Mouse (Mus musculus): Measurements from ENCODE around the gene Lonrf2. TPM values are rescaled to one million over a fixed set of nuclear protein-coding genes. Genes with fewer than 3 reads are reported as not detected.

Gene Lonrf2
- polyA plus RNA-seq, 1 experiment from 2014 or later, result 18.4 TPM

- H3K27me3 ChIP-seq (replicated peaks; ENCODE audit: control insufficient read depth, insufficient read depth, low read length), result no peaks in the 10 kb centered on the region
- H3K36me3 ChIP-seq (ENCODE audit: control insufficient read depth, insufficient read depth, low read length), result peaks cover 7% of the 10 kb centered on the region
- no peak overlapping the region; the same call in 1 of the 2 replicates for H3K27ac ChIP-seq (ENCODE audit: low read depth, low read length)
- no peak overlapping the region for H3K4me3 ChIP-seq (ENCODE audit: low read length)
- H3K4me1 ChIP-seq (ENCODE audit: control insufficient read depth, insufficient read depth, low read depth, low read length), result no peaks in the 10 kb centered on the region
- 41% methylated on average over 7 of the region's 7 CpGs for WGBS
- H3K9ac ChIP-seq (ENCODE audit: low read depth, low read length), result no peak overlapping the region
- peak; percentile 40; the same call in 1 of the 2 replicates for ATAC-seq
- H3K4me2 ChIP-seq (ENCODE audit: low read length), result no peak overlapping the region
- H3K9me3 ChIP-seq (ENCODE audit: control insufficient read depth, low read length), result no peaks in the 10 kb centered on the region
Observed at GRCm38 (mm10) chr1:38789988-38790602, 46.4 kb downstream of the Lonrf2 start.

- H3K9me3 ChIP-seq (ENCODE audit: control insufficient read depth, low read length), result no peaks in the 10 kb centered on the region
- H3K27ac ChIP-seq (ENCODE audit: low read depth, low read length), result no peak overlapping the region
- H3K4me1 ChIP-seq (ENCODE audit: control insufficient read depth, insufficient read depth, low read depth, low read length), result no peaks in the 10 kb centered on the region
- no peaks in the 10 kb centered on the region for H3K27me3 ChIP-seq (replicated peaks; ENCODE audit: control insufficient read depth, insufficient read depth, low read length)
- ATAC-seq, result no peak
- H3K36me3 ChIP-seq (ENCODE audit: control insufficient read depth, insufficient read depth, low read length), result peaks cover 6% of the 10 kb centered on the region
- 75% methylated on average over 3 of the region's 3 CpGs for WGBS
- no peak overlapping the region for H3K4me2 ChIP-seq (ENCODE audit: low read length)
- no peak overlapping the region for H3K4me3 ChIP-seq (ENCODE audit: low read length)
- H3K9ac ChIP-seq (ENCODE audit: low read depth, low read length), result no peak overlapping the region
Observed at GRCm38 (mm10) chr1:38788904-38789303, 47.6 kb downstream of the Lonrf2 start.

GRCm38 (mm10) chr1:38787443-38787842 lies 49.1 kb downstream of the Lonrf2 start:
- ATAC-seq, result peak; percentile 62
- H3K4me3 ChIP-seq (ENCODE audit: low read length), result no peak overlapping the region
- 11% methylated on average over 5 of the region's 5 CpGs for WGBS

GRCm38 (mm10) chr1:38786358-38786757 lies 50.2 kb downstream of the Lonrf2 start:
- H3K4me3 ChIP-seq (ENCODE audit: low read length), result no peak overlapping the region
- ATAC-seq, result no peak
- H3K9ac ChIP-seq (ENCODE audit: low read depth, low read length), result no peak overlapping the region
- H3K36me3 ChIP-seq (ENCODE audit: control insufficient read depth, insufficient read depth, low read length), result peaks cover 3% of the 10 kb centered on the region; the same call in 1 of the 2 replicates
- H3K4me2 ChIP-seq (ENCODE audit: low read length), result no peak overlapping the region
- 60% methylated on average over 7 of the region's 7 CpGs for WGBS
- H3K4me1 ChIP-seq (ENCODE audit: control insufficient read depth, insufficient read depth, low read depth, low read length), result no peaks in the 10 kb centered on the region
- H3K27me3 ChIP-seq (replicated peaks; ENCODE audit: control insufficient read depth, insufficient read depth, low read length), result no peaks in the 10 kb centered on the region
- H3K27ac ChIP-seq (ENCODE audit: low read depth, low read length), result no peak overlapping the region
- H3K9me3 ChIP-seq (ENCODE audit: control insufficient read depth, low read length), result no peaks in the 10 kb centered on the region

More at GRCm38 (mm10) chr1:38787443-38787842, 49.1 kb downstream of the Lonrf2 start:
- Histone ChIP-seq H3K9me3 (ENCODE audit: control insufficient read depth, low read length) (no peaks in the 10 kb centered on the region), H3K4me1 (ENCODE audit: control insufficient read depth, insufficient read depth, low read depth, low read length) (no peaks in the 10 kb centered on the region), H3K27ac (ENCODE audit: low read depth, low read length) (no peak overlapping the region), H3K27me3 (replicated peaks; ENCODE audit: control insufficient read depth, insufficient read depth, low read length) (no peaks in the 10 kb centered on the region), H3K36me3 (ENCODE audit: control insufficient read depth, insufficient read depth, low read length) (peaks cover 4% of the 10 kb centered on the region; the same call in 1 of the 2 replicates), H3K4me2 (ENCODE audit: low read length) (no peak overlapping the region), H3K9ac (ENCODE audit: low read depth, low read length) (no peak overlapping the region)

- Histone ChIP-seq H3K4me2 (ENCODE audit: low read length) (no peak overlapping the region), H3K27ac (ENCODE audit: low read depth, low read length) (no peak overlapping the region), H3K4me3 (ENCODE audit: low read length) (no peak overlapping the region), H3K9ac (ENCODE audit: low read depth, low read length) (no peak overlapping the region), H3K9me3 (ENCODE audit: control insufficient read depth, low read length) (no peaks in the 10 kb centered on the region; the same call in 1 of the 2 replicates), H3K36me3 (ENCODE audit: control insufficient read depth, insufficient read depth, low read length) (no peaks in the 10 kb centered on the region), H3K4me1 (ENCODE audit: control insufficient read depth, insufficient read depth, low read depth, low read length) (no peaks in the 10 kb centered on the region), H3K27me3 (replicated peaks; ENCODE audit: control insufficient read depth, insufficient read depth, low read length) (no peaks in the 10 kb centered on the region)
- ATAC-seq, result no peak
- WGBS, result 97% methylated on average over 1 of the region's 1 CpGs
Observed at GRCm38 (mm10) chr1:38778271-38778670, 58.2 kb downstream of the Lonrf2 start.

- no peaks in the 10 kb centered on the region for H3K36me3 ChIP-seq (ENCODE audit: control insufficient read depth, insufficient read depth, low read length)
- no peaks in the 10 kb centered on the region; the same call in 1 of the 2 replicates for H3K9me3 ChIP-seq (ENCODE audit: control insufficient read depth, low read length)
- no peak overlapping the region for H3K27ac ChIP-seq (ENCODE audit: low read depth, low read length)
- no peak overlapping the region for H3K4me2 ChIP-seq (ENCODE audit: low read length)
- ATAC-seq, result no peak
- no peaks in the 10 kb centered on the region for H3K4me1 ChIP-seq (ENCODE audit: control insufficient read depth, insufficient read depth, low read depth, low read length)
- H3K9ac ChIP-seq (ENCODE audit: low read depth, low read length), result no peak overlapping the region
- whole genome bisulfite sequencing, result 80% methylated on average over 7 of the region's 7 CpGs
- no peaks in the 10 kb centered on the region for H3K27me3 ChIP-seq (replicated peaks; ENCODE audit: control insufficient read depth, insufficient read depth, low read length)
- H3K4me3 ChIP-seq (ENCODE audit: low read length), result no peak overlapping the region
Observed at GRCm38 (mm10) chr1:38777500-38777899, 59.0 kb downstream of the Lonrf2 start.

- Histone ChIP-seq H3K36me3 (ENCODE audit: control insufficient read depth, insufficient read depth, low read length) (no peaks in the 10 kb centered on the region), H3K4me1 (ENCODE audit: control insufficient read depth, insufficient read depth, low read depth, low read length) (no peaks in the 10 kb centered on the region), H3K9me3 (ENCODE audit: control insufficient read depth, low read length) (no peaks in the 10 kb centered on the region; the same call in 1 of the 2 replicates), H3K4me3 (ENCODE audit: low read length) (no peak overlapping the region), H3K27me3 (replicated peaks; ENCODE audit: control insufficient read depth, insufficient read depth, low read length) (no peaks in the 10 kb centered on the region), H3K9ac (ENCODE audit: low read depth, low read length) (no peak overlapping the region), H3K27ac (ENCODE audit: low read depth, low read length) (no peak overlapping the region), H3K4me2 (ENCODE audit: low read length) (no peak overlapping the region)
- WGBS, result 89% methylated on average over 5 of the region's 5 CpGs
- no peak for ATAC-seq
Observed at GRCm38 (mm10) chr1:38775713-38776112, 60.8 kb downstream of the Lonrf2 start.

- Histone ChIP-seq H3K9ac (ENCODE audit: low read depth, low read length) (no peak overlapping the region), H3K27ac (ENCODE audit: low read depth, low read length) (no peak overlapping the region), H3K27me3 (replicated peaks; ENCODE audit: control insufficient read depth, insufficient read depth, low read length) (no peaks in the 10 kb centered on the region), H3K36me3 (ENCODE audit: control insufficient read depth, insufficient read depth, low read length) (no peaks in the 10 kb centered on the region), H3K4me1 (ENCODE audit: control insufficient read depth, insufficient read depth, low read depth, low read length) (peaks cover 5% of the 10 kb centered on the region), H3K4me2 (ENCODE audit: low read length) (no peak overlapping the region), H3K9me3 (ENCODE audit: control insufficient read depth, low read length) (no peaks in the 10 kb centered on the region; the same call in 1 of the 2 replicates), H3K4me3 (ENCODE audit: low read length) (no peak overlapping the region)
- no peak for ATAC-seq
- 83% methylated on average over 3 of the region's 3 CpGs for WGBS
Observed at GRCm38 (mm10) chr1:38770676-38771075, 65.8 kb downstream of the Lonrf2 start.

GRCm38 (mm10) chr1:38769920-38770319 lies 66.6 kb downstream of the Lonrf2 start:
- no peaks in the 10 kb centered on the region for H3K36me3 ChIP-seq (ENCODE audit: control insufficient read depth, insufficient read depth, low read length)
- no peak overlapping the region for H3K9ac ChIP-seq (ENCODE audit: low read depth, low read length)
- H3K4me3 ChIP-seq (ENCODE audit: low read length), result no peak overlapping the region
- no peak for ATAC-seq
- no peak overlapping the region for H3K4me2 ChIP-seq (ENCODE audit: low read length)
- WGBS, result 18% methylated on average over 6 of the region's 6 CpGs
- H3K27ac ChIP-seq (ENCODE audit: low read depth, low read length), result no peak overlapping the region
- no peaks in the 10 kb centered on the region; the same call in 1 of the 2 replicates for H3K9me3 ChIP-seq (ENCODE audit: control insufficient read depth, low read length)
- no peaks in the 10 kb centered on the region for H3K27me3 ChIP-seq (replicated peaks; ENCODE audit: control insufficient read depth, insufficient read depth, low read length)
- peaks cover 5% of the 10 kb centered on the region for H3K4me1 ChIP-seq (ENCODE audit: control insufficient read depth, insufficient read depth, low read depth, low read length)

Data from hindbrain, embryonic 16.5 days (tissue).